Mouse (Mus musculus) embryonic facial prominence, embryonic 12.5 days (tissue): ENCODE measurements around the gene Epas1. TPM values are rescaled to one million over a fixed set of nuclear protein-coding genes. Genes with fewer than 3 reads are reported as not detected.

ENCODE experiments used
- ATAC-seq: fragments of 200-750 bp; cut with Nextera tagmentation; 2 replicates; pipeline ENCODE4 v1.8.0; 2017; ENCODE audit not compliant: insufficient number of reproducible peaks, insufficient read depth, low FRiP score, low TSS enrichment
- H3K27ac ChIP-seq: fragments of 300-500 bp; sonication (generic); 2 replicates; pipeline ENCODE4 v1.5.1; 2016; ENCODE audit warnings: mild to moderate bottlenecking
- H3K27me3 ChIP-seq: fragments of 300-500 bp; sonication (generic); 2 replicates; pipeline ENCODE4 v1.6.1; 2016; ENCODE audit warnings: mild to moderate bottlenecking, moderate library complexity
- H3K36me3 ChIP-seq: fragments of 300-500 bp; sonication (generic); 2 replicates; pipeline ENCODE4 v1.6.1; 2016; ENCODE audit warnings: mild to moderate bottlenecking
- H3K4me1 ChIP-seq: fragments of 300-500 bp; sonication (generic); 2 replicates; pipeline ENCODE4 v1.6.1; 2016
- H3K4me2 ChIP-seq: fragments of 300-500 bp; sonication (generic); replicated peaks from 2 replicates; pipeline ENCODE4 v1.6.1; 2016; ENCODE audit warnings: mild to moderate bottlenecking, moderate library complexity
- H3K4me3 ChIP-seq: fragments of 300-500 bp; sonication (generic); 2 replicates; pipeline ENCODE4 v1.5.1; 2016; ENCODE audit warnings: mild to moderate bottlenecking
- H3K9ac ChIP-seq: fragments of 300-500 bp; sonication (generic); 2 replicates; pipeline ENCODE4 v1.6.1; 2016; ENCODE audit warnings: mild to moderate bottlenecking, moderate library complexity
- H3K9me3 ChIP-seq: fragments of 300-500 bp; sonication (generic); 2 replicates; pipeline ENCODE4 v1.6.1; 2016; ENCODE audit warnings: mild to moderate bottlenecking, moderate library complexity
- WGBS: fragments of 180-500 bp; shearing (Covaris S2); methylation state at CpG from one replicate; pipeline ENCODE4 v1.1.7; 2016; 5-methylcytosine and 5-hydroxymethylcytosine counted together
- polyA plus RNA-seq: library from polyadenylated mRNA; unstranded; fragments of >200 nt; fragmentation: Nextera tagmentation; extraction: Ambion mirVana; gene quantifications from 2 replicates; pipeline ENCODE4 v1.2.1, GENCODE M21; 2016

The Epas1 gene
- polyA plus RNA-seq, 1 experiment from 2014 or later: 2.9 TPM

DNA sequence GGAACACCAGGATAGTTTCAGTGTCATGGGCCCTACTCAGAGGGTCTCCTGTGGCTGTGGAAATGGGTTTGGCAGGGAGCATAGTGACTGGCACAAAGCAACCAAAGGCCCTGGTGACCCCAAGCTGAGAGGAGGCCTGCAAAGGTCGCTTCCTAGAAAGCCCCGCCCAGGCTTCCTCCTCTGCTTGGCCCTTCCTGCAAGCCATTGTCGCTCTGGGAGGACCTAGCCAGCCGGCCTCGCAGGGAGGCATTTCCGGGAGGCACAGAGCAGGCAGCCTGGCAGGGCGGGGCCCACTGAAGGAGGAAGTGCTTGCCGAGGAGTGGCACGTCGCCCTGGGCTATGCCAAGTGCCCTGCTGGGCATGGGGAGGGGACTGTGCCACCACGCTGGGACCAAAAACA lies 21.5 kb upstream of the Epas1 start:
- no peak for ATAC-seq
- H3K9me3 ChIP-seq: no peaks in the 10 kb centered on the region
- H3K9ac ChIP-seq: no peak overlapping the region
- no peak overlapping the region for H3K27ac ChIP-seq
- no peak overlapping the region for H3K4me3 ChIP-seq
- 0 out of 2 replicates have a peak overlapping the region, but pooled peaks have one; percentile 21 for H3K4me2 ChIP-seq
- H3K36me3 ChIP-seq: no peaks in the 10 kb centered on the region
- no peaks in the 10 kb centered on the region for H3K4me1 ChIP-seq
- 4% methylated on average over 11 of the region's 11 CpGs for WGBS
- 0 out of 2 replicates have a peak, but pooled peaks cover 4% of the 10 kb centered on the region for H3K27me3 ChIP-seq

GRCm38 (mm10) chr17:86732522-86732921 lies 21.0 kb upstream of the Epas1 start:
- Histone ChIP-seq H3K4me2 (no peak overlapping the region), H3K36me3 (no peaks in the 10 kb centered on the region), H3K9ac (no peak overlapping the region), H3K9me3 (no peaks in the 10 kb centered on the region), H3K4me3 (no peak overlapping the region), H3K4me1 (no peaks in the 10 kb centered on the region), H3K27me3 (0 out of 2 replicates have a peak, but pooled peaks cover 4% of the 10 kb centered on the region), H3K27ac (no peak overlapping the region)
- 82% methylated on average over 1 of the region's 1 CpGs for WGBS
- no peak for ATAC-seq

GRCm38 (mm10) chr17:86733644-86734043 lies 19.9 kb upstream of the Epas1 start:
- H3K4me3 ChIP-seq: no peak overlapping the region
- WGBS: 78% methylated on average over 4 of the region's 4 CpGs
- 0 out of 2 replicates have a peak, but pooled peaks cover 3% of the 10 kb centered on the region for H3K27me3 ChIP-seq
- H3K4me2 ChIP-seq: no peak overlapping the region
- H3K27ac ChIP-seq: no peak overlapping the region
- ATAC-seq: no peak
- no peaks in the 10 kb centered on the region for H3K36me3 ChIP-seq
- no peak overlapping the region for H3K9ac ChIP-seq
- H3K4me1 ChIP-seq: no peaks in the 10 kb centered on the region
- H3K9me3 ChIP-seq: no peaks in the 10 kb centered on the region

- no peak for ATAC-seq
- H3K36me3 ChIP-seq: no peaks in the 10 kb centered on the region
- no peaks in the 10 kb centered on the region for H3K9me3 ChIP-seq
- no peak overlapping the region for H3K4me2 ChIP-seq
- no peak overlapping the region for H3K27ac ChIP-seq
- H3K4me1 ChIP-seq: no peaks in the 10 kb centered on the region
- no peak overlapping the region for H3K9ac ChIP-seq
- H3K4me3 ChIP-seq: no peak overlapping the region
- H3K27me3 ChIP-seq: no peaks in the 10 kb centered on the region
- WGBS: 51% methylated on average over 6 of the region's 6 CpGs
Observed at GRCm38 (mm10) chr17:86738477-86738876, 15.0 kb upstream of the Epas1 start.

GRCm38 (mm10) chr17:86743351-86743941 lies 10.1 kb upstream of the Epas1 start:
- Histone ChIP-seq H3K4me2 (no peak overlapping the region), H3K4me3 (no peak overlapping the region), H3K36me3 (no peaks in the 10 kb centered on the region), H3K9ac (no peak overlapping the region), H3K4me1 (no peaks in the 10 kb centered on the region), H3K27me3 (no peaks in the 10 kb centered on the region), H3K27ac (no peak overlapping the region), H3K9me3 (no peaks in the 10 kb centered on the region)
- ATAC-seq: no peak
- WGBS: 84% methylated on average over 7 of the region's 7 CpGs

- Histone ChIP-seq H3K4me1 (no peaks in the 10 kb centered on the region), H3K4me3 (no peak overlapping the region), H3K4me2 (no peak overlapping the region), H3K36me3 (no peaks in the 10 kb centered on the region), H3K9ac (no peak overlapping the region), H3K27me3 (no peaks in the 10 kb centered on the region), H3K9me3 (no peaks in the 10 kb centered on the region), H3K27ac (no peak overlapping the region)
- 39% methylated on average over 6 of the region's 6 CpGs for WGBS
- no peak for ATAC-seq
Observed at GRCm38 (mm10) chr17:86744943-86745342, 8.6 kb upstream of the Epas1 start.

DNA sequence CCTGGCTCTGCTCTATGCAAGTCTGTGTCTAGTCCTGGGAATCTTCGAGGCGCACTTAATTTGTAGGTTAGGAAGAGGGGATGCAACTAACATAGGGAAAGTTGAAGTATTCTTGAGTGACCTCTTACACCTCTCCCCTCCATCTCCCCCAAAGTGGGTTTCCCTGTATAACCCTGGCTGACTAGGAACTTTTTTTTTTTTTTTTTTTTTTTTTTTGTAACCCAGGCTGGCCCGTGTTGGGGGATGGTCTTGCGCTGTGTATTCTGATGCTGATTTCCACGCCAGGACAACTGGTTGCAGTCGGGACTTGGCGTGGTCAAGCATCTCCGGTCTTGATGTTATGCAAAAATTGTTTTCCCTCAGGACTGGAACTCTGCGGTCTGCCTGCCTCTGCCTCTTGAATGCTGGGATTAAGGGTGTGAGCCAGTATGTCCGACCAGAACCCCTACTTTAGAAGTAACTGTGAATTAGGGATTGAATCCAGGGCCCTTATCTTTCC lies 2.1 kb upstream of the Epas1 start:
- WGBS: 73% methylated on average over 10 of the region's 10 CpGs
- H3K9me3 ChIP-seq: no peaks in the 10 kb centered on the region
- no peak overlapping the region for H3K27ac ChIP-seq
- H3K36me3 ChIP-seq: no peaks in the 10 kb centered on the region
- no peak overlapping the region for H3K4me3 ChIP-seq
- H3K27me3 ChIP-seq: peaks cover 56% of the 10 kb centered on the region
- H3K4me2 ChIP-seq: no peak overlapping the region
- no peak overlapping the region for H3K9ac ChIP-seq
- ATAC-seq: no peak
- H3K4me1 ChIP-seq: peaks cover 15% of the 10 kb centered on the region

DNA sequence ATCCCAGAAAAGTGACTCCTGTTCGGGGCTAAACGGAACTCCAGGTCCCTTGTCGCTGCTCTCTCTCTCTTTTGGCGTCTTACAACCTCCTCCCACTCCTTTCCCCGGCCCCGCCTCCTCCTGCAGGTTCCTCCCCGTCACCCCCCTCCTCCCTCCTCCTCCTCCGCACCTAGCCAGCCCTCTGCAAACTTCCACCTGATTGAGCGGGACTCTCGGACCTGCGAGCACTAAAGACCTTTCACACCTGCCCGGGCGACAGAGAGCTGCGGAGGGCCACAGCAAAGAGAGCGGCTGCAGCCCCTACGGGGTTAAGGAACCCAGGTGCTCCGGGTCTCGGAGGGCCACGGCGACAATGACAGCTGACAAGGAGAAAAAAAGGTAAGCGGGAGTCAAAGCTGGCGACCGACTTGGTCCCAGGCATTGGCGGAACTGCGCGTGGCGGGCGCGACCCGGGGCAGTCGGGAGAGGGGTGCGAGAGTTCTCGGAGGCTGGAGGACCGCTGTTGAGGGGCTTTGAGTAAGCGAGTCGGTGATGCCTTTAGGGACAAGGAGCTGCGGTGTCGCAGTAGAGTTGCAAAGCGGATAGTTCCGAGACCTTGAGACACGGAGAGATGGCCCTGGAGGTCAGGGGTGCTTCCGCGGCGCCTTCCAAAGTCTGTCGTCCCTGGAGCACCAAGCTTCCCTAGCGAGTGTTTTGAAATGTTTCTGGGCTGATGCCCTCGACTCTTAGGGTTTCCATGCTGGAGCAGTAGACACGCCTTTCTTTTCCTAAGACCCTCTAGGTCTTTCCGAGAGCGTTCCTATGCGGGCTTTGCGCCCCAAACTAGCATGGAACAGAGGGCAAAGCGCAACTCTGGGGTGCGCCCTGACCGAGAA lies 668 bp downstream of the Epas1 start:
- WGBS: 1% methylated on average over 55 of the region's 55 CpGs
- 0 out of 2 replicates have a peak, but pooled peaks have one; percentile 55 for ATAC-seq
- peaks cover 15% of the 10 kb centered on the region for H3K4me1 ChIP-seq
- no peak overlapping the region for H3K27ac ChIP-seq
- no peaks in the 10 kb centered on the region for H3K9me3 ChIP-seq
- H3K4me3 ChIP-seq: peak overlapping the region; percentile 57
- peaks cover 63% of the 10 kb centered on the region for H3K27me3 ChIP-seq
- peak overlapping the region; percentile 24 for H3K9ac ChIP-seq
- H3K4me2 ChIP-seq: peak overlapping the region; percentile 83
- no peaks in the 10 kb centered on the region for H3K36me3 ChIP-seq

DNA sequence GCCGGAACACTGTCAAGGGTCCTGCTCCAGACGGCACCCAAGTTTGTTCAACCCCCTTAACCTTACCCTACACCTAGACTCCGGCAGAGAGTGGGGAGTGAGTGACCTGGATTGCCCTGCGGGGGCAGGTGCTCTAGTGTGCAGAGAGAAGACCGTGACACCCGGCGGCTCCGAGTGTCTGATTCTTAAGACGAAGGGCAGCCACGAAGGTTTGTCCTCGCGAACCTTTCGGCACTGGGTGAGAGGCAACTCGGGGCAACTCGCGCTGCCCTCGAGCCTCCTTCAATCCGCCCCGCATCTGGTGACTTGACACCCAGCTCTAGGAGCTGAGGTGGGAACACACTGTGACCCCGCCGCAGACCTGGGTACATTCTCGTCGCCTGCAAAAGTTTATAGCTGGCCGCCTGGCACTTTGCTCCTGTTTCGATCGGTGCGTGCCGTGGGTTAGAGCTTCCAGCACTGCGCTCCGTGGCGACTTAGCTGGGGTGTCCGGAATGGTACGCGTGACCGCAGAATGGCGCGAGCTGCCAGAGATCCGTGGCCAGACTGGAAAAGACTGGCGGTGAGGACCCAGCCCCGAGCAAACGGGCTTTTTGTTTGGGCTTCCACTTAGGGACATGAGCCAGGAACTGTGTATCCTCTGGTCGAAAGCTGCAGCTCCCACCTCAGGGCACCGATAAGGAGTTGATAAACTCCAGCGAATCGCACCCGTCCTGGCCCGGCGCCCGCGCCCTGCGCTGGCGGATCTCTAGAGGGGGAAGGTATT lies 1.5 kb downstream of the Epas1 start:
- H3K9ac ChIP-seq: peak overlapping the region; percentile 6; the same call in 1 of the 2 replicates
- H3K27ac ChIP-seq: no peak overlapping the region
- peak overlapping the region; percentile 57 for H3K4me3 ChIP-seq
- no peaks in the 10 kb centered on the region for H3K9me3 ChIP-seq
- no peaks in the 10 kb centered on the region for H3K36me3 ChIP-seq
- H3K27me3 ChIP-seq: peaks cover 63% of the 10 kb centered on the region
- WGBS: 1% methylated on average over 52 of the region's 52 CpGs
- ATAC-seq: no peak
- peaks cover 15% of the 10 kb centered on the region for H3K4me1 ChIP-seq
- H3K4me2 ChIP-seq: peak overlapping the region; percentile 83

- Histone ChIP-seq H3K4me3 (peak overlapping the region; percentile 57; the same call in 1 of the 2 replicates), H3K4me1 (peaks cover 15% of the 10 kb centered on the region), H3K36me3 (no peaks in the 10 kb centered on the region), H3K9me3 (no peaks in the 10 kb centered on the region), H3K4me2 (peak overlapping the region; percentile 83), H3K27me3 (peaks cover 58% of the 10 kb centered on the region), H3K27ac (no peak overlapping the region), H3K9ac (no peak overlapping the region)
- 15% methylated on average over 11 of the region's 11 CpGs for WGBS
- ATAC-seq: no peak
Observed at GRCm38 (mm10) chr17:86755581-86756195, 2.2 kb downstream of the Epas1 start.

GRCm38 (mm10) chr17:86757621-86758020 lies 4.1 kb downstream of the Epas1 start:
- no peak for ATAC-seq
- WGBS: 37% methylated on average over 2 of the region's 2 CpGs
- H3K36me3 ChIP-seq: no peaks in the 10 kb centered on the region
- H3K4me1 ChIP-seq: peaks cover 15% of the 10 kb centered on the region
- H3K27me3 ChIP-seq: peaks cover 44% of the 10 kb centered on the region
- no peak overlapping the region for H3K9ac ChIP-seq
- H3K27ac ChIP-seq: no peak overlapping the region
- H3K4me2 ChIP-seq: no peak overlapping the region
- H3K9me3 ChIP-seq: no peaks in the 10 kb centered on the region
- H3K4me3 ChIP-seq: no peak overlapping the region
